Mouse (Mus musculus) small intestine, adult 10 weeks (tissue): ENCODE results near the gene Zfp715. TPM values are rescaled to one million over a fixed set of nuclear protein-coding genes. Genes with fewer than 3 reads are reported as not detected.

Source experiments
- polyA plus RNA-seq: library from polyadenylated mRNA; stranded (reverse); fragments of 350-450 nt; fragmentation: Illumina TruSeq; extraction: RNeasy Lipid Tissue Mini Kit (QIAGEN cat#74804); gene quantifications from one replicate; pipeline ENCODE4 v1.2.3, GENCODE M21; 2014; ENCODE audit warnings: low replicate concordance

The Zfp715 gene
- 35.3 TPM for polyA plus RNA-seq

GRCm38 (mm10) chr7:43313013-43313428 lies at the start of gene Zfp715:
Gene Zfp715 (minus strand): TSS chr7:43313294.

GRCm38 (mm10) chr7:43351154-43351553 lies 38.1 kb upstream of the Zfp715 start, which contains the start of gene Siglecf:
Gene Siglecf (plus strand): TSS chr7:43351341.

Other genes with a start within 250 kb of the Zfp715 start
- gene Zfp936, start 199.1 kb downstream of the Zfp715 start, polyA plus RNA-seq, result not detected
- gene Siglecf, start 38.0 kb upstream of the Zfp715 start, polyA plus RNA-seq, result 9.1 TPM
- gene Siglecg, start 94.9 kb upstream of the Zfp715 start, polyA plus RNA-seq, result 0.56 TPM
- not detected for gene Lim2, start 114.4 kb upstream of the Zfp715 start, polyA plus RNA-seq
- gene Nkg7, start 123.8 kb upstream of the Zfp715 start, polyA plus RNA-seq, result not detected
- not detected for gene Cldnd2, start 127.5 kb upstream of the Zfp715 start, polyA plus RNA-seq
- gene Etfb, start 130.8 kb upstream of the Zfp715 start, polyA plus RNA-seq, result not detected
- gene Gm45233, start 130.8 kb upstream of the Zfp715 start, polyA plus RNA-seq, result not detected
- 0.33 TPM for gene Vsig10l, start 149.9 kb upstream of the Zfp715 start, polyA plus RNA-seq
- gene Iglon5, start 176.8 kb upstream of the Zfp715 start, polyA plus RNA-seq, result not detected
- not detected for gene 4931406B18Rik, start 192.6 kb upstream of the Zfp715 start, polyA plus RNA-seq
- gene Cd33, start 231.1 kb upstream of the Zfp715 start, polyA plus RNA-seq, result 12.9 TPM
- gene Zfp658, start 249.0 kb upstream of the Zfp715 start, polyA plus RNA-seq, result 0.82 TPM